Mouse (Mus musculus) testis, postnatal 10 days (tissue): Measurements from ENCODE around the gene Esr1.

Experiments used
- DNase-seq: peaks from one replicate; pipeline ENCODE4 v3.0.0; 2021; ENCODE audit warnings: low spot score

Esr1 gene

DNA sequence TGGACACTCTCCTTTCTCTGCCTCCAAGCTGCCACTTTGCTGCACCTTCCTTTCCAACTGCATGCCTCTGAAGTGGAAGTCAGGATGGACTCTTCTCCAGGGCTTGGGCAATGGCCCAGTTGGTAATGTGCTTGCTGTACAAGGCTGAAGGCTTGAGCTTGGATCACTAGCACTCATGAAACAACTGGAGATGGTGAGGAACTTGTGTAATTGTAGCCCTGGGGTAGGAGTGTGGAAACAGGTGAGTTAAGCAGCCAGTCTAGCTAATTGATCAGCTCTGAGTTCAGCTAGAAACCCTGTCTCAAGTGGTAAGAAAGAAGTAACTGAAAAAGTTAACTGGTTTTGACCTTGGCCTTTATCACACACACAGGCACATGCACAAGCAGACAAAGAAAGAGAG is 229.6 kb downstream of the Esr1 start:
- no peak for DNase-seq

- no peak for DNase-seq
These were observed 236.1 kb downstream of the Esr1 start for GRCm38 (mm10) chr10:4847523-4847922.

GRCm38 (mm10) chr10:4849881-4850280 is 238.5 kb downstream of the Esr1 start:
- DNase-seq = no peak

DNA sequence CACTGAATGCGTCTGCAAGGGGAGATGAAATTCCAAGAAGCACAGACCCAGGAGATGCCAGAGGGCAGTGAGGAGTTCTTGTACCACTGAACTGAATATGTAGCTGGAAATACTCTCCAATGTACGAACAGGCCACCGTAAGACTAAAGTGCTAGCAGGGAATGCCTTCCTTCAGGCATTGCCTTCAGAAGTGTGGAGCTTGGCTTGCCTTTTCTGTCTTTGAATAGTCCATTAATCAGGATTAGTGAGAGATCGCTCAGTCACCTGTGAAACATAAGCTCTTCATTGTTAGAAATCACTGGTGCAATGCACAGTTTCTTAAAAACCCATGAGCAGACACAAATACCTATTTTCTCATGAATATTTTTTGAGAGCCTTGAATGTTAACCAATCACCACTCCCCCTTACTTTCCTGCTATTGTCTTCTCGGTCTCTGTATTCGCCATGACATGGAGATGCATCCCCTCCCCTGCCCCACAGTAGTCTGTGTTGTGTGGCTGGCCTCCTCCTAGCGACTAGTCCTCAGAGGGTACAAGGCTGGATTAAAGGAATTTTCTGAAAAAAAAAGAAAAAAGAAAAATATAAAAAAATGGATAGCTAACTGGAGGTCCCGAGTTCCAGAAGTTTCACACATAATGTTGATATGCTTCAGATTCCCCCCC is 263.8 kb downstream of the Esr1 start:
- no peak for DNase-seq

DNA sequence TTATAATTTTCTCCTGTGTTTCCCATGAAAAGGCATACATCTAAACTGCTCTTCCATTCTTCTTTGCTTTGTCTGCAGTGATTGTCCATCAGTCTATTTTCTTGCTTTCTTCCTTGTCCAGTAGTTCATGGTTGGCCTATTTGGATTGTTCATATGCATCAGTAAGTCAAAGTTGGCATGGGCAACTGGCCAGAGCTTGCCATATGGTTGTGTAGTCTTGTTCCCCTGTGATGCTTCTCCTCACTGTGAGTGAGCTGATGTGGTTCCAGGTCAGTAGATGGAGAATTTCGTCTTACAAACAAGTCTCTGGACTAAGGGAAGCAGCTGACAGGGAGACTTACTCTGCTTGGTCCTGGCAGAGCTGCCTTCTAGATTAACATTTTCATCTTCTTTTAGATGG is 270.0 kb downstream of the Esr1 start:
- no peak for DNase-seq

- DNase-seq = no peak
These were observed 274.1 kb downstream of the Esr1 start for GRCm38 (mm10) chr10:4885506-4885905.

- no peak for DNase-seq
These were observed 274.6 kb downstream of the Esr1 start for GRCm38 (mm10) chr10:4885961-4886360.

GRCm38 (mm10) chr10:4893475-4893874 is 282.1 kb downstream of the Esr1 start:
- DNase-seq = no peak

DNA sequence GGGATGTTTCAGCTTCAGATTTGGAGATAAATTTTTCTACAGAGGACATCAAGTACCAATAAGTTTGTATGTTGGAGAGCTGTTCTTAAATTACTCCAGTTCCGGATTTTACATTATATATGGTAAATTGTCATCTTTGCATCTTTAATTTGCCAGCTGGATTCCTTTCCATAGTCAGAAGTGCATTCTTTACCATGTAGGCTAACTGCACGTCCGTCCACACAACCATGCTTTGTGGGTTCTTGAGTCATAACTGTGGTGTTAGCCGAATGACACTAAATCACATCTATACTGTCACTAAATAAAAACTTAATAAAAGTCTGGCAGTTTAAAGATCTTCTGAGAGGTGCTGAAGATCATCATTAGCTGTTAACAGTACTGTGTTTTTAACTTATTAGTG is 286.4 kb downstream of the Esr1 start:
- DNase-seq = no peak

DNA sequence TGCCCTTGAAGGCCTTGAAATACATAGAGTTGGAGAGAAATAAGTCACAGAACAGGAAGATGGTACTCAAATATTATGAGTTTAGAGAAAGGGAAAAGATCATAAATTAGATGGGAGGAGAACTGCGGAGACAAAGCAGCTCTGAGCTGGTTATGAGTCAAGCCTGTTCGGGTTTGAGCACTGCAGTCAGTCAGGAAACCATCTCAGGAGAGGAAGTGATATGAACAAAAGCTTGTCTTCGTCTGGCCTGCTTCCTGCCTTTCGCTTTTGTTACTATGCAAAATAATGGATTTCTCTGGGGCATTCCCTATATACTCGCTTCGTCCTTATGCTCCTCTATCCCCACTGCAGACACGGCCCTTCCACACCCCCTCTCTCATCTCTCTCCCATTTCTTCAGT is 288.9 kb downstream of the Esr1 start:
- DNase-seq = no peak

DNA sequence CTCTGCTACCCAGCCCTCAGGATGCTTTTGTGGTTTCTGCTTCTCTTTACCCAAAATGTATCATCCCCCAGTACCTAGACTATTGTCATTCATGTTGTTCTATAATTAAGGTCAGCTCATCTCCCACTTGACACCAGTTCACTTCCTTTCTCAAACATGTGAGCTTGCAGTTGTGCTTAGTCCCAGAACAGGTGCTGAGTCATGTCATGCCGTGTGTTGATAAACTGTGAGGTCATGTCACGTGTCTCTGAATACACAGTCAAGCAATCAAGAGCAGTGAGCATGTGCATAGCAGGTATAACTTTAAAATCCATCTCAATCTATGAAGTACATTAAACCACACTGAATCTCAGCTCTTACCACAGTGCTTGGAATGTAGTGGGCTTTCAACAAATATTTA is 297.9 kb downstream of the Esr1 start:
- DNase-seq = no peak

GRCm38 (mm10) chr10:4910451-4910850 is 299.1 kb downstream of the Esr1 start:
- DNase-seq = no peak

DNA sequence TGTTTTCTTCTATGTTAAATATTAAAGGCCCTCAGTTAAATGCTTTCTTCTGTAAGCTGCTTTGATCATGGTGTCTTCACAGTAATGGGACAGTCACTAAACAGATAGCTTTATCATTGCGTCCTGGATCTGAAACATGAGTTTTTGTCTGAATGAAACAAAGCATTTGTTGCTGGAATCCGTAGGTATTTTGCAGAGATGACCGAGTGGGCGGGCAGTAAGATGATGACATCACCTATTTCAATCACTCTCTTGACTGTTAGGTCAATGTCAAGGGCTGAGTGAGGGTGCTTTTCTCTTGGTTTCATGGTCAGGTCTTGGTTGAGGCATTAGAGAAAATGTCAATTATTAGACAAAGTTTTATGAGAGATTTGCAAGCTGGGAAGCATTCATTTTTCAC is 307.7 kb downstream of the Esr1 start:
- DNase-seq = no peak

DNA sequence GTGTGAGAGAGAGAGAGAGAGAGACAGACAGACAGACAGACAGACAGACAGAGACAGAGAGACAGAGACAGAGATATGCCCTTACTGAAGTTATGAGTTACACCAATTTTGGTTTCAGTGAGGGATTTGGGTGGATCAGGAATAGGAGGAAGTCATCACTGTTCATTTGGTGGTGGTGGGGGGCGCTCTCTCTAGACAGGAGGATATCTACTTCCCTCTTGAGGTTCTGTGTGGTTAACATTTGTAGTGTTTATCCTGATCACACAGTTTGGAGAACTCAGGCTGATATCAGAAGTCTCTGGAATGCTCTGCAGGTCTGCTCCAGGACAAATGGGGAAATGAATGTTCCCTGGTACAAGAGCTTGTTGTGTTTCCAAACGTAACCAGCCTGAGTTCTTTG is 312.2 kb downstream of the Esr1 start:
- DNase-seq = no peak

DNA sequence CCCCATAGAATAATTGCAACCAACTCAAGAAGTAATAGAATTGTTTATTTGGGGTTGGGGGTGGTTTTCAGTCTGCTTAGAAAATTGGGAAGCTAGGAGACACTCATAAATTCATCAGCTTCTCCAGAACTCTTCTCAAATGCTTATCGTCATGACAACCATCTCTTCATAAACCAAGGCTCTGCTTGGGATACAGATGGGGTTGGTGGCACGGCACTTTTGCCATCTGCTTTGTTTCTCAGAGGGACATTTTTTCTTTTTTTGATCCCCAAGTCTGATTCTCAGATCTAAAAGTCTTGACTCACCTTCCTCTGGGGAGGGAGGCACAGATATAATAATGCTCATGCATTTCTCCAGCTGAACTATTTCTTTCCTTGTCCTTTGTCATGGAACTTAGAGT is 313.0 kb downstream of the Esr1 start:
- DNase-seq = no peak

DNA sequence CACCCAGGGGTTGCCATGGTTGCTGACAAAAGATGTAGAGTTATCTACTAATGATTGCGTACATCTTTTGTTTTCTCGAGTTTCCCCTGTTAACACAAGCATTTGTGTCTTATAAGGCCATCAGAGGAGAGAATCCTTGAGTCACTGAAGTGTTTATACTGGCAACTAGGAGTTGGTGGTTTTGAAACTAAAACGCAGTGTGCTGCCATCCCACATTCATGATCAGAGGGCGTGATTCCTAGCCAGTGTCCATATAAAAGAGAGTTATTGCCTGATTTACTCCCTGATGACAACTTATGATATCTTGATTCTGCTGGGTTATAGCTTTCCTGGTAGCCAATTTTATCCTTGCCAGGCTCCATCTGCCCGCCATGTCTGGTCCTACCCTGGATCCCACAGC is 331.8 kb downstream of the Esr1 start:
- no peak for DNase-seq

DNA sequence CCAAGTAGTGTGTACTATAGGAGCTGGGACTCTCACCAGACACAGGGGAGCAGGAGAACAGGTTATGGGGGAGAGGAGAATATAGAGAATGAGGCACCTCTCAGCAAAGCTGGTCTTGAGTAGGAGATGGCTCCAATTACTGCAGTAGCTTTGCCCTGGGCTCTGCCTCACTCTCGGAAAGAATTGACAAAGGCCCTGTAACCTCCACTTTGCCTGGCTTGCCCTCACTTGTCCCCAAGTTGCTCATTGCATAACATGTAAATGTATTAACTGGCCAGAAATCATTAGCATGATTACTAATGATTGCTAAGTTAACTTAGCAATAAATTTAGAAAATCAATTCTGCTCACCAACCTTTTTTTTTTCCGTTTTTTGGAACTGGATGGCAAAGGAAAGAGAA is 333.3 kb downstream of the Esr1 start:
- no peak for DNase-seq

DNA sequence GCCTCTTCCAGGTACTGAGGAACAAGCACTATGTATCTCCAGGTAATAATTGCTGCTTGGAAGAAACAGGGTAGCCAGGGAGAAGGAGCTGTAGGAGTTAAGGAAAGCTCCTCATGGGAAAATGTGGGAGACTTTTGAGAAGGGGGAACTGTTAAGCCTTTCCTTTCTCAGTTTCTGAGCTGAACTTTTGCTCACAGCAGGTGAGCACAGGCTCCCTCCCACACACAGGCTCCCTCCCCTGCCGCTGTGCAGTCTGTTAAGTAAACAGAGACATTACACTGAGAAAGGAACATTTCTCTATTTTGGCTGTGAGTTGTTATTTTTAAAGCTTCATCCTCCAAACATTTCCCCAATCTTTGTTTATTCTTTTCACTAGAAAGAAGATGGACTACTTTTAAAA is 354.4 kb downstream of the Esr1 start:
- no peak for DNase-seq

DNA sequence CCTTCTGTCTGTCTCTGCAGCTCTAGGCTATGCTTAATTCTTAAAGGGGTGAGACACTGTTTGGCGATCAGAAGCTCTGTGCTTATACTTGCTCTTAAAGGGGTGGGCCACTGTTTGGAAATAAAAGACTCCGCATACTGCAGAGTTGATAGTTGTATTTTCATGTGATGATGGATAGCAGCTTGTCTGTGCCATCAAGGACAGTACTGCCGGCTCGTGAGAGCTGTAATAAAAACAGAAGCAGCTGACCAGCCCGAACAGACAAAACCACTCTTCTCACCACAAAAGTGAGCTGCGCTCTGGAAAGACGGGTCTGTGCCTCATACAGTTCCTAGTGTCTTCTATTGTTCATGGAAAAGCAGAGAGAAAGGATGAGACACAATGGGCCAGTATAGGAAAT is 359.8 kb downstream of the Esr1 start:
- DNase-seq = no peak

DNA sequence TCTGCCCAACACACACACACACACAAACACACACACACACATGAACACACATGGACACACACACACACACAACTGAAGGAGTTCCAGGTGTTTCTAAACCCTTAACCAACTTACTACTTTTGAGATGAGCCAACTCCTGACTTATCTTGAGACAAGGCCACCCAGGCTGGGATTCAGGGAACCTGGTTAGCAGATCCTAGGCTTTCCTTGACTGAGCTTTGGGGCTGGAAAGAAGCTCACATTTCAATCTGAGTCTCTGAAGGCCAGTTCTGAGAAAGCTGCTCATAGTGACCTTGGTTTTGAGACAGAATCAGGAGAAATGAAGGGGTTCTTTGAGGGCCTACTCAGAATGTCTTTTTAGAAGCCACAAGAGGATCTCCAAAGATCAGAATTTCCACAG is 360.2 kb downstream of the Esr1 start:
- DNase-seq = no peak

DNA sequence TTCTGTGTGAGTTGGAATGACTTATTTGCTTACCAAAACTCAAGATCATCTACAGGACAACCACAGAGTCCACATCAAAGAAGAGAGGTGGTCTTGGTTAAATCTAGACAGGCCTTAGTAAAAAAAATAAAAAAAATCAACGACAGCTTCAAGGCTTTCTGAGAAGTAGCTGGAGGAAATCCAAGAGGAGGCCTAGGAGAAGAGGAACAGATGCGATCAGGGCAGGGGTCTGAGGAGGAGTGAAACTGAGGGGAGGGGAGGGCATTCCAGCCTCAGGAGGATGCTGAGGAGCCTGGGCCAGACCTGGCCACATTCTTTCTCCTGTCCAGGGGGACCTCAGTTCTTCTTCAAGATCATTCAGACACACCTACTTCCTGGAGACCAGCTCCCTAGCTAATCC is 360.6 kb downstream of the Esr1 start:
- DNase-seq = no peak

- no peak for DNase-seq
These were observed 362.9 kb downstream of the Esr1 start for GRCm38 (mm10) chr10:4974246-4974645.

DNA sequence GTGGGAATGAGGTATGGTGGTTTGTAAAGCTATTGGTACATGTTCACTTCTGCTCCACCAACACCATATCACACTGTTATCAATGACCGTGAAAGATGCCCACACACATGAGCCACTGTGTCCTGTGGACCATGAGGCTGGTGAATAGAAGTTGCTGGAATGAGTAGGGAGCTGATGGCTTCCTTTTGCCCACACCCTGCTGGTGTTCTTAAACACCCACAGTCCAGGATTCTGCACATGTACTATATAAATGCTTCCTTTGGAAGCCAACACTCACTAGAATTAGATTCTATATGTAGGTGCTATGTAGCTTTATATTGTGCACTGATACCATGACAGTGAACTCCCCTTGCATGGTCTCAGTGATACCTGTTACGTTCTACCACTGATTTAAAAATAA is 365.2 kb downstream of the Esr1 start:
- DNase-seq = no peak

- DNase-seq = no peak
These were observed 366.0 kb downstream of the Esr1 start for GRCm38 (mm10) chr10:4977374-4977773.

DNA sequence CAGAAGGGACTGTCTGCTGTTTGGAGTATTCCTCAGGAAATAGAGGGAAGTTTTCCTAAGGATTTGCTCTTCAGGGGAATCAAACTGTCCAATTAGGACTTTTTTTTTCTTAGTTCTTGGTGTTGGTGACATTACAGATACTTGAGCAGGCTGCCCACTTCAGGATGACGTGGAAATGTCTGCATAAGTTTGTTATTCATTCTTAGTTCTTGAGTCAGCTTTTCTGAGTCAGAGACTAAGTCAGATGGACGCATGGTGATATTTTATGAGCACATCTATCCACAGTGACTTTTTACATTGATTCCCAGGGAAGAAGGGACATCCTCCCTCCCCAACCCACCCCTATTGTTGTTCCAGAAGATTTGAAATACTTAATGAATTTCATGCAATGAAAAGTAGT is 372.5 kb downstream of the Esr1 start:
- no peak for DNase-seq
